Mouse (Mus musculus): ENCODE data around the gene Anp32a. TPM values are rescaled to one million over a fixed set of nuclear protein-coding genes. Genes with fewer than 3 reads are reported as not detected.
A peak's percentile ranks its signal among the peaks of the same experiment; 100 is the strongest.

The Anp32a gene
- total and polyA plus RNA-seq, 3 experiments = 182 to 516 (median 362) TPM

DNA sequence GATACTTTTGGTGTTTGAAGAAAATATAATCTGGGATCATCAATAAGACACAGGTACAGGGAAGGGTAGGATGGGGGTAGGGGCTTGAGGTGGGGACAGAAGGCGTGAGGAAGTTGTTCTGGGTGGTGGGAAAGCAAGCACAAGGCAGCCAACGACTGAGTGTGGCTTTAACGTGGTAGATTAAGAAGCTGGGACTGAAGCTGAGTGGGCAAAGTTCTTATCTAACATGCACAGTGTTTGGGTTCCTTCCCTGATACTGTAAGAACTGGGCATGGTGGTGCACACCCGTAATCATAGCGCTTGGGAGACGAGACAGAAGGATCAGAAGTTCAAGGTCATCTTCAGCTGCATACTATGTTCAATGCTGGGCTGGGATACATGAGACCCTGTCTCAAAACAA lies 44.0 kb downstream of the Anp32a start (continued):
- no peak; the same call in 1 of the 2 replicates for TF ChIP-seq MAZ (IDR thresholded peaks at IDR 0.05; ENCODE audit: low read depth, low read length)

DNA sequence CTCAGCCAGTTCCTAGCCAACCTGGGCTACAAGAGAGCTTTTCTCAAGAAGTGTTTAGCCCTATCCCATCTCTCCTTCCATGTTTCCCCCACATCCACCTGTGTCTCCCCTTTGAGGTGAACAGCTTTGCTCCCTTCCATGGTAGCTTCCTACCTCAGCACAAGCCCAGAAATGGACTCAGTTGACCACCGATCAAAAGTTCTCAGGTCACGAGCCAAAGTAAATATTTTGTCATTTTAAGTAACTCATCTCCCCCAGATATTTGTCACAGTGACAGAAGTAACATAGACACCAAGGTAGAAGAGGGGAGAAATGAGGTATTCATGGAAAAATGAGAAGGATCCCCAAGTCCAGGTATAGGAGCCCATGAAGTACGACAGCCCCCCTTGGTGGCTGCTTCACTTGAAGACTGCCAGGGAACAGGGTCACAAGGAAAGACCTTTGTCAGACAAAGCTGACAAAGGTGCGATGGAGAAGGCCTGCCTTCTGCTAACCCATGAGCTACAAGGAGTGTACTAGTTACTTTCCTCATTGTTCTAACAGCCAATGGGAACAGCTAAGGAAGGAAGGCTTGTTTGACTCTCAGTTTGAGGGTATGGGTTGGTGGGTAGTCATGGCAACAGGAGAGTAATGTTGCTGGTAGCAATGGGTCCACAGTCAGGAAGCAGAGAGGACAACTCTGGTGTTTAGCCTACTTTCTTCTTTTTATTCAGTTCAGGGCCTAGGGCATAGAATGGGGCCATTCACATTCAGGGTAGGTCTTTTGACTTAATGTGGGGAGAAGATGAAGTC lies 44.8 kb downstream of the Anp32a start:
- no peak overlapping the region for H3K27ac ChIP-seq (ENCODE audit: control insufficient read depth, low read depth, low read length)
- H3K4me3 ChIP-seq (ENCODE audit: control insufficient read depth in 1 of 2, insufficient read depth in 1 of 2, low read depth in 2 of 2, low read length in 2 of 2) = no peak overlapping the region
- no peaks in the 10 kb centered on the region for H3K27me3 ChIP-seq (ENCODE audit: control insufficient read depth in 1 of 2, insufficient read depth in 2 of 2, low read length in 2 of 2)
- H3K79me2 ChIP-seq (ENCODE audit: control insufficient read depth, insufficient read depth, low read length, poor library complexity) = no peaks in the 10 kb centered on the region
- no peak for DNase-seq (ENCODE audit: low read depth, low spot score)
- H3K9ac ChIP-seq (ENCODE audit: control insufficient read depth, low read depth, low read length, poor library complexity, severe bottlenecking) = no peak overlapping the region
- TF ChIP-seq ZMIZ1 (IDR thresholded peaks at IDR 0.05; ENCODE audit: low read depth, low read length) (no peak), POLR2A (IDR thresholded peaks at IDR 0.05; ENCODE audit: control insufficient read depth in 1 of 2, insufficient read depth in 1 of 2, low read depth in 1 of 2, low read length in 2 of 2, poor library complexity in 1 of 2) (no peak), MAFK (IDR thresholded peaks at IDR 0.05; ENCODE audit: borderline replicate concordance, low read depth, low read length) (no peak), TCF12 (IDR thresholded peaks at IDR 0.05; ENCODE audit: low read depth, low read length) (no peak), MYB (IDR thresholded peaks at IDR 0.05; ENCODE audit: low read depth, low read length) (no peak), UBTF (IDR thresholded peaks at IDR 0.05; ENCODE audit: borderline replicate concordance, insufficient read depth, low read depth, low read length) (no peak), POLR2AphosphoS2 (IDR thresholded peaks at IDR 0.05; ENCODE audit: low read length) (no peak), MAX (IDR thresholded peaks at IDR 0.05; ENCODE audit: low read length) (no peak), BHLHE40 (IDR thresholded peaks at IDR 0.05; ENCODE audit: borderline replicate concordance, low read depth, low read length) (no peak), POLR2AphosphoS5 (IDR thresholded peaks at IDR 0.05; ENCODE audit: borderline replicate concordance, low read depth, low read length) (no peak)
- H3K36me3 ChIP-seq (ENCODE audit: control insufficient read depth in 1 of 2, insufficient read depth in 2 of 2, low read length in 2 of 2) = peaks cover 0 to 12% of the 10 kb centered on the region in 2 experiments; a peak in 2 of 4 replicates
- H3K4me1 ChIP-seq (ENCODE audit: control insufficient read depth in 1 of 2, insufficient read depth in 2 of 2, low read length in 2 of 2) = peaks cover 12 to 15% of the 10 kb centered on the region in 2 experiments
- no peaks in the 10 kb centered on the region for H3K9me3 ChIP-seq (replicated peaks; ENCODE audit: insufficient read depth, low read length)

DNA sequence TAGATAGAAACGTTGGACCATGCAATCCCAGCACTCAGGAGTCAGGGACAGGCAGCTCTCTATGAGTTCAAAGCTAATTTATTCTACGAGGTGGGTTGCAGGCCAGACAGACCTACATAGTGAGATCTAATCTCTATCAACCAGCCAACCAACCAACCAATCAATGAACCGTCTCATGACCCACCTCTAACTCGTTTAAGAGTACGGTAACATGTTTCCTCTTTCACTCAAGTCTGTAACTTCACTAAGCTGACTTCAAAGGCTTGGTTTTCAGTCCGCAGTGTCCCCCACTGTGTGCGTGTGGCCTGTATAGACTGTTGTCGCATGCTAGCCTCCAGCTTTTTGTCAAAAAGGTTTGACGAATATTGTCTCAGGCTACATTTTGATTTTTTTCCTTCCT lies 48.6 kb downstream of the Anp32a start:
- no peaks in the 10 kb centered on the region for H3K79me2 ChIP-seq (ENCODE audit: control insufficient read depth, insufficient read depth, low read length, poor library complexity)
- H3K4me3 ChIP-seq (ENCODE audit: control insufficient read depth in 1 of 2, insufficient read depth in 1 of 2, low read depth in 2 of 2, low read length in 2 of 2) = peak overlapping the region; percentile 7 to 35; a peak in 3 of 4 replicates
- H3K27me3 ChIP-seq (ENCODE audit: control insufficient read depth in 1 of 2, insufficient read depth in 2 of 2, low read length in 2 of 2) = no peaks in the 10 kb centered on the region
- no peak overlapping the region for H3K27ac ChIP-seq (ENCODE audit: control insufficient read depth, low read depth, low read length)
- H3K9me3 ChIP-seq (replicated peaks; ENCODE audit: insufficient read depth, low read length) = no peaks in the 10 kb centered on the region
- H3K9ac ChIP-seq (ENCODE audit: control insufficient read depth, low read depth, low read length, poor library complexity, severe bottlenecking) = peak overlapping the region; percentile 26; the same call in 1 of the 2 replicates
- peaks cover 0 to 11% of the 10 kb centered on the region in 2 experiments; a peak in 2 of 4 replicates for H3K36me3 ChIP-seq (ENCODE audit: control insufficient read depth in 1 of 2, insufficient read depth in 2 of 2, low read length in 2 of 2)
- peak; percentile 90 for DNase-seq (ENCODE audit: low read depth, low spot score)
- peaks cover 12 to 15% of the 10 kb centered on the region in 2 experiments for H3K4me1 ChIP-seq (ENCODE audit: control insufficient read depth in 1 of 2, insufficient read depth in 2 of 2, low read length in 2 of 2)
- TF ChIP-seq RCOR1 (IDR thresholded peaks at IDR 0.05; ENCODE audit: low read depth, low read length) = no peak
- TF ChIP-seq MAFK (IDR thresholded peaks at IDR 0.05; ENCODE audit: borderline replicate concordance, low read depth, low read length) = no peak
- peak; percentile 19; the same call in 1 of the 2 replicates for TF ChIP-seq ETS1 (IDR thresholded peaks at IDR 0.05; ENCODE audit: low read depth, low read length)
- no peak for TF ChIP-seq ZC3H11A (IDR thresholded peaks at IDR 0.05; ENCODE audit: low read depth, low read length)
- no peak for TF ChIP-seq CHD2 (IDR thresholded peaks at IDR 0.05; ENCODE audit: low read length)
- no peak for TF ChIP-seq KAT2A (conservative IDR thresholded peaks at IDR 0.05; ENCODE audit: low read depth, low read length)
- TF ChIP-seq MXI1 (IDR thresholded peaks at IDR 0.05; ENCODE audit: low read depth, low read length) = peak; percentile 39; the same call in 1 of the 2 replicates
- no peak for TF ChIP-seq NRF1 (IDR thresholded peaks at IDR 0.05; ENCODE audit: insufficient read depth, low read depth, low read length, poor library complexity, severe bottlenecking)
- no peak for TF ChIP-seq USF1 (IDR thresholded peaks at IDR 0.05; ENCODE audit: low read depth, low read length)
- no peak for TF ChIP-seq TAL1 (IDR thresholded peaks at IDR 0.05; ENCODE audit: low read length)
- TF ChIP-seq TBP (IDR thresholded peaks at IDR 0.05; ENCODE audit: low read depth, low read length) = peak; percentile 66
- TF ChIP-seq SMC3 (IDR thresholded peaks at IDR 0.05; ENCODE audit: low read depth, low read length) = no peak
- TF ChIP-seq POLR2A (IDR thresholded peaks at IDR 0.05; ENCODE audit: control insufficient read depth in 1 of 2, insufficient read depth in 1 of 2, low read depth in 1 of 2, low read length in 2 of 2, poor library complexity in 1 of 2) = peak in 1 of 2 experiments; percentile 44; a peak in 1 of 4 replicates
- no peak for TF ChIP-seq GABPA (IDR thresholded peaks at IDR 0.05; ENCODE audit: low read depth, low read length)
- peak; percentile 50; the same call in 1 of the 2 replicates for TF ChIP-seq SIN3A (IDR thresholded peaks at IDR 0.05; ENCODE audit: low read length)
- no peak for TF ChIP-seq MEF2A (IDR thresholded peaks at IDR 0.05; ENCODE audit: extremely low read depth, insufficient replicate concordance, low read depth, low read length, poor library complexity, severe bottlenecking)
- TF ChIP-seq BHLHE40 (IDR thresholded peaks at IDR 0.05; ENCODE audit: borderline replicate concordance, low read depth, low read length) = no peak
- no peak for TF ChIP-seq ZMIZ1 (IDR thresholded peaks at IDR 0.05; ENCODE audit: low read depth, low read length)
- TF ChIP-seq POLR2AphosphoS2 (IDR thresholded peaks at IDR 0.05; ENCODE audit: low read length) = no peak
- 0 out of 2 replicates have a peak, but pooled peaks have one; percentile 49 for TF ChIP-seq GATA1 (IDR thresholded peaks at IDR 0.05; ENCODE audit: low read depth, low read length)
- TF ChIP-seq MAX (IDR thresholded peaks at IDR 0.05; ENCODE audit: low read length) = no peak
- 0 out of 2 replicates have a peak, but pooled peaks have one; percentile 12 for TF ChIP-seq TCF12 (IDR thresholded peaks at IDR 0.05; ENCODE audit: low read depth, low read length)

All from MEL (cell line).